Mouse (Mus musculus): Measurements from ENCODE around the gene Aars. TPM values are rescaled to one million over a fixed set of nuclear protein-coding genes. Genes with fewer than 3 reads are reported as not detected.
"Not testable (repeated sequence)": the region's sequence is repeated elsewhere in the genome, so short reads cannot be mapped to it uniquely, and the experiment has no call there.

Gene Aars
- polyA plus RNA-seq, 1 experiment from 2014 or later: 30.0 TPM

DNA sequence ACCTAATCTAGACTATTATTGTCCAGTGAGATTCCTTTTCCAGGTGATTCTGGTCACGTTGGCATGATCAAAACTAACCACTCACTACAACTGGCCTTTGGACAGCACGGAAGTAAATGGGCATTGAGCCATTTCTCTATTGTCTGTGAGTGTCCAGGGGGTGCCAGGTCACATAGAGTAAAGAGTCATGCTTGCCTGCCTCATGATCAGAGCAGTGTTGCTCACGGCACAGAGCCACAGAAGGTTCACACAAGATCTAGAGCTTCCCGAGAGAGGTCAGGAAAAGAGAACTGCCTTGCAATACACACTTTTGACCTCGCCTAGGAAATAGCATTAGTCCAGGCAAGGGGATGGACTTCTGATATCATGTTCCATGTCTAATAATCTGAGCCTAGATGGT lies 46.5 kb downstream of the Aars start:
- Histone ChIP-seq H3K4me2 (replicated peaks; ENCODE audit: low read depth) (no peak overlapping the region), H3K4me1 (replicated peaks; ENCODE audit: control insufficient read depth, insufficient read depth, low read length) (no peaks in the 10 kb centered on the region), H3K27ac (ENCODE audit: low read depth, low read length) (no peak overlapping the region), H3K4me3 (ENCODE audit: low read depth, low read length) (no peak overlapping the region), H3K36me3 (ENCODE audit: control insufficient read depth, insufficient read depth) (no peaks in the 10 kb centered on the region), H3K9me3 (ENCODE audit: control insufficient read depth) (no peaks in the 10 kb centered on the region), H3K27me3 (replicated peaks; ENCODE audit: control insufficient read depth, insufficient read depth, low read length) (no peaks in the 10 kb centered on the region), H3K9ac (ENCODE audit: low read depth, low read length) (no peak overlapping the region)
- no peak for ATAC-seq
- TF ChIP-seq CTCF (IDR thresholded peaks at IDR 0.05; ENCODE audit: low read depth): no peak
- 68% methylated on average over 5 of the region's 5 CpGs for WGBS

DNA sequence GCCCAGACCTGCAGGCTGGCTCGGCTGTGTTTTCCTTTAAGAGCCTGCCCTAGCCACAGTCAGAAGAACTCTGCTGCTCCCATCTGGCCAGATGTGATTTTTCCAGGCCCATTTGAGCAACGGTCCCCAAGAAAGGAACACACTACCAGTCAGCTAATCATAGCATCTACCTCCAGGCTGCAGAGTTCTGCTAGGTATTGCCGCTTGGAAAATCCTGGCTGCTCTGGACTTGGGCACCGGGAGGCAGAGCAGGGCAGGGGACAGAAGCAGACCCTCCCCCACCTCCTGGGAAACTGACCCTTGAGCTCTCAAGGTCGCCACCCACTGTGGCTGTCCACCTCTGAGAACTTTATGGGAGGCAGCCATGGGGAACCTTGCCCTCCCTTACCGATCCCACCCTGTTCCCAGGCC lies 46.9 kb downstream of the Aars start:
- no peak for ATAC-seq
- Histone ChIP-seq H3K36me3 (ENCODE audit: control insufficient read depth, insufficient read depth) (no peaks in the 10 kb centered on the region), H3K4me1 (replicated peaks; ENCODE audit: control insufficient read depth, insufficient read depth, low read length) (no peaks in the 10 kb centered on the region), H3K9me3 (ENCODE audit: control insufficient read depth) (no peaks in the 10 kb centered on the region), H3K9ac (ENCODE audit: low read depth, low read length) (no peak overlapping the region), H3K4me3 (ENCODE audit: low read depth, low read length) (no peak overlapping the region), H3K4me2 (replicated peaks; ENCODE audit: low read depth) (no peak overlapping the region), H3K27me3 (replicated peaks; ENCODE audit: control insufficient read depth, insufficient read depth, low read length) (no peaks in the 10 kb centered on the region), H3K27ac (ENCODE audit: low read depth, low read length) (no peak overlapping the region)
- TF ChIP-seq CTCF (IDR thresholded peaks at IDR 0.05; ENCODE audit: low read depth): peak; percentile 79
- WGBS: 22% methylated on average over 6 of the region's 6 CpGs

DNA sequence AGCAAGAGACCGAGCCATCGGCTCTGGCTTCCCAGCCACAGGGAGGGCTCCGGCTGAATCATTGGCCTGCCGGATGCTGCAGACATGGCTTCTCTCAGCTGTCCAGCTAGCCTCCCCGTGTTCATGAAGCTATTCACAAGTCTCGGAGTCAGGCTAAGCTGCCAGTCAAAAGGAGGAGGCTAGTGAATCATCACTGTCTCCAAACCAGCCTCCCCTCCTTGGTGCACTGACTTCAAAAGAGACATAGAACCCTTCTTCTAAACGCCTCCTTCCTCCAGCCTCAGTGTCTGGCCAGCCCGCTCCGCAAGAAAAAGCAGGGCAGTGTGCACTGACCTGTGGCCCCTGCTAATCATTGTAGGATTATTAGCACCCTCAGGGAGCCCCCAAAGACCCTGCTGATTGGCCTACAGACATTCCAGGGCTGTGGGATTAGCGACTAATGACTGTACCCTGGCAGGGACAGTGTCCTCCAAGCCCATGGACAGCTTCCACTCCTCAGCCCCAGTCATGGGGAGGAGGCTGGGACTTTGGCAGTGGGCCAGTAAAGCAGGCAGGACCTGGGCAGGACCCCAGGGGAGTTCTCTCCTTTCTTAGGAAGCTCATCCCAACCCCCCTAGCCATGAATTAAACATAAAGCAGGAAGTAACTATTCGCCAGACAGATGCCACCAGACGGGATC lies 48.8 kb downstream of the Aars start:
- H3K27ac ChIP-seq (ENCODE audit: low read depth, low read length): no peak overlapping the region
- H3K4me2 ChIP-seq (replicated peaks; ENCODE audit: low read depth): no peak overlapping the region
- H3K9ac ChIP-seq (ENCODE audit: low read depth, low read length): no peak overlapping the region

DNA sequence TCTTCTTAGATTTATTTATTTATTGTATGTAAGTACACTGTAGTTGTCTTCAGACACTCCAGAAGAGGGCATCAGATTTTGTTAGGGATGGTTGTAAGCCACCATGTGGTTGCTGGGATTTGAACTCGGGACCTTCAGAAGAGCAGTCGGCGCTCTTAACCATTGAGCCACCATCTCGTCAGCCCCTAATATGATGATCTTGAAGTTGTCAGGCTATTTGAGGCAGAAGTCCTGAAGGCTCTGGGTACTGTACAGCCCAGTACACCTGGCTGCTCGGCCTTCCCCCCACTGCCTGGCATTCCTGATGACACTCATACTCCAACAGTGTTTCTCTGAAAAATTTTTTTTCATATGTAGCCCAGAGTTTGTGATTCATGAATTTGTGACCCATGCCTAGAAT lies 51.0 kb downstream of the Aars start:
- H3K4me1 ChIP-seq (replicated peaks; ENCODE audit: control insufficient read depth, insufficient read depth, low read length); ATAC-seq; H3K9ac ChIP-seq (ENCODE audit: low read depth, low read length); H3K9me3 ChIP-seq (ENCODE audit: control insufficient read depth); H3K4me2 ChIP-seq (replicated peaks; ENCODE audit: low read depth); H3K36me3 ChIP-seq (ENCODE audit: control insufficient read depth, insufficient read depth); H3K27me3 ChIP-seq (replicated peaks; ENCODE audit: control insufficient read depth, insufficient read depth, low read length); H3K27ac ChIP-seq (ENCODE audit: low read depth, low read length); H3K4me3 ChIP-seq (ENCODE audit: low read depth, low read length): not testable (repeated sequence)
- 88% methylated on average over 5 of the region's 5 CpGs for WGBS

More for the DNA sequence above, 48.8 kb downstream of the Aars start:
- no peak for TF ChIP-seq CTCF (IDR thresholded peaks at IDR 0.05; ENCODE audit: low read depth)
- Histone ChIP-seq H3K4me3 (ENCODE audit: low read depth, low read length) (no peak overlapping the region), H3K27me3 (replicated peaks; ENCODE audit: control insufficient read depth, insufficient read depth, low read length) (no peaks in the 10 kb centered on the region), H3K4me1 (replicated peaks; ENCODE audit: control insufficient read depth, insufficient read depth, low read length) (no peaks in the 10 kb centered on the region), H3K36me3 (ENCODE audit: control insufficient read depth, insufficient read depth) (no peaks in the 10 kb centered on the region), H3K9me3 (ENCODE audit: control insufficient read depth) (no peaks in the 10 kb centered on the region)
- WGBS: 56% methylated on average over 12 of the region's 12 CpGs
- no peak for ATAC-seq

DNA sequence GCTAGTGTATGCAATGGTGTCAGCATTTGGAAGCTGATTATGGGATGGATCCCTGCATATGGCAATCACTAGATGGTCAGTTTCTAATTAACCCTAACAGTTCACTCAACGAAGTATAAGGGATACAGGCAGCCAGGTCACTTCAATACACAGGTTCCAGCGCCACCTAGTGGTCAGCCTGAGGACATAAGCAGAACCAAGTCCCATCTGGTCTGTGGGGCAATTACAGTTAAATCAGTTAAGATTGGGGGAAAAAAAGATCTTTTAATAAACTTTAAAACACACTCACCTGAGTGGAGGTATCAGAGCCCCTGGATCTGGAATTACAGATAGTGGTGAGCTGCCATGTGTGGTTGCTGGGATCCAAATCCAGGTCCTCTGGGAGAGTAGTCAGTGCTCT lies 57.2 kb downstream of the Aars start:
- Histone ChIP-seq H3K36me3 (ENCODE audit: control insufficient read depth, insufficient read depth) (no peaks in the 10 kb centered on the region), H3K9ac (ENCODE audit: low read depth, low read length) (no peak overlapping the region), H3K9me3 (ENCODE audit: control insufficient read depth) (no peaks in the 10 kb centered on the region), H3K4me3 (ENCODE audit: low read depth, low read length) (no peak overlapping the region), H3K4me2 (replicated peaks; ENCODE audit: low read depth) (no peak overlapping the region), H3K27ac (ENCODE audit: low read depth, low read length) (no peak overlapping the region), H3K27me3 (replicated peaks; ENCODE audit: control insufficient read depth, insufficient read depth, low read length) (no peaks in the 10 kb centered on the region), H3K4me1 (replicated peaks; ENCODE audit: control insufficient read depth, insufficient read depth, low read length) (no peaks in the 10 kb centered on the region)
- ATAC-seq: no peak
- TF ChIP-seq CTCF (IDR thresholded peaks at IDR 0.05; ENCODE audit: low read depth): peak; percentile 85
- WGBS: 0% methylated on average over 2 of the region's 2 CpGs

DNA sequence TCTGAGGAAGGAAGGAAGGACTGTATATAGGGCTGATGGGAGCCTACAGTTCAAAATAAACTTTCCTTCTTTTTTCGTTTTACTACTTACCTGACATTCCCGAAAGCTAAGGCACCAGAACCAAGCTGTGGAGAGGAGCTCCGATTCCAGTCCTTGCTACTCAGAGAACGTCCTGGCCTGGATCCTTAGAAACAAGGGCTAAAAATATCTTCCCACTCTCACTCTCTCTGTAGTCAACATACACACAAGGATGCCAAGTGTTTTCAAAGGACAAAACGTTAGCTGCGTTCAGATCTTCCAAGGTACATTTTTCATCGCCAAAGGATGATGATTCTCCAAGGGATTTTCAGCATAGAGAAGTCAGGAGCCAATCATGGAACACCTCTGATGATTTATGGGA lies 58.8 kb downstream of the Aars start:
- no peaks in the 10 kb centered on the region for H3K9me3 ChIP-seq (ENCODE audit: control insufficient read depth)
- no peak overlapping the region for H3K9ac ChIP-seq (ENCODE audit: low read depth, low read length)
- no peaks in the 10 kb centered on the region for H3K27me3 ChIP-seq (replicated peaks; ENCODE audit: control insufficient read depth, insufficient read depth, low read length)
- 71% methylated on average over 7 of the region's 7 CpGs for WGBS
- H3K4me3 ChIP-seq (ENCODE audit: low read depth, low read length): no peak overlapping the region
- no peak for ATAC-seq
- H3K36me3 ChIP-seq (ENCODE audit: control insufficient read depth, insufficient read depth): no peaks in the 10 kb centered on the region
- no peak overlapping the region for H3K27ac ChIP-seq (ENCODE audit: low read depth, low read length)
- no peaks in the 10 kb centered on the region for H3K4me1 ChIP-seq (replicated peaks; ENCODE audit: control insufficient read depth, insufficient read depth, low read length)
- no peak overlapping the region for H3K4me2 ChIP-seq (replicated peaks; ENCODE audit: low read depth)
- no peak for TF ChIP-seq CTCF (IDR thresholded peaks at IDR 0.05; ENCODE audit: low read depth)

DNA sequence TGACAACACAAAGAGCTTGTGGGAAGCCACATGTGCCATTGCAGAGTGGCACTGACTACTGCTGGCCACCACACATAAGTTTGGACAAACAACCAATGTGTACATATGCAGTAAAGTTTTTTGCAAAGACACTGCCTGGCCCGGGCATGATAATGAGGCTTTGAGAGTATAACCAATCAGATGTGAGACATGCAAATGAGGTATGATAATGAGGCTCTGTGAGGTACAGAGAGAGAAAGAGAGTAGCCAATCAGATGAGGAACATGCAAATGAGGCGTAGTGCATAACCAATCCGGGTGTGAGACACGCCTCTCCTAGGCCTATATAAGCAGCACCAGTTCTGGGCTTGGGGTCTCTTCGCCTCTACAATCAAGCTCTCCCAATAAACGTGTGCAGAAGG lies 59.4 kb downstream of the Aars start, which contains the start of gene Clec18a:
TSS of gene Clec18a (minus strand) at position 101 of the 400 bp plus-strand sequence.
- H3K9me3 ChIP-seq (ENCODE audit: control insufficient read depth); H3K4me2 ChIP-seq (replicated peaks; ENCODE audit: low read depth); H3K4me1 ChIP-seq (replicated peaks; ENCODE audit: control insufficient read depth, insufficient read depth, low read length); H3K9ac ChIP-seq (ENCODE audit: low read depth, low read length); H3K27me3 ChIP-seq (replicated peaks; ENCODE audit: control insufficient read depth, insufficient read depth, low read length); H3K4me3 ChIP-seq (ENCODE audit: low read depth, low read length); H3K36me3 ChIP-seq (ENCODE audit: control insufficient read depth, insufficient read depth); ATAC-seq; H3K27ac ChIP-seq (ENCODE audit: low read depth, low read length): not testable (repeated sequence)
- 78% methylated on average over 4 of the region's 6 CpGs for WGBS
